Mouse (Mus musculus) embryonic fibroblast, embryonic 13.5 days (primary cell): ENCODE results near the gene Ctnnd2.

Source experiments
- CTCF ChIP-seq: IDR thresholded peaks from 2 replicates; pipeline ENCODE4 v1.5.1; 2011; ENCODE audit warnings: mild to moderate bottlenecking, control low read depth, low read length, moderate library complexity, borderline replicate concordance; ENCODE audit not compliant: insufficient read depth
- POLR2A ChIP-seq: IDR thresholded peaks from 2 replicates; pipeline ENCODE4 v1.6.1; 2011; ENCODE audit warnings: low read depth, mild to moderate bottlenecking, control low read depth, low read length, moderate library complexity

- no peak for TF ChIP-seq CTCF
- TF ChIP-seq POLR2A, result no peak
Observed at GRCm38 (mm10) chr15:30201617-30202016, 29.2 kb downstream of the Ctnnd2 start.
